Mouse (Mus musculus): ENCODE results near the gene Net1.

- no peak for TF ChIP-seq CTCF (IDR thresholded peaks at IDR 0.05; ENCODE audit: low read depth, low read length)
- TF ChIP-seq POLR2A (IDR thresholded peaks at IDR 0.05; ENCODE audit: extremely low read depth, insufficient read depth, low read length) = no peak
These were observed 18.7 kb downstream of the Net1 start for GRCm38 (mm10) chr13:3899301-3899700.

Data from liver, adult 2 months (tissue).